In genomic region chr19:23492663-23493062, GRCm38 (mm10) we compare ENCODE assay signal across 19 mouse cellular contexts. TPM values are rescaled to one million over a fixed set of nuclear protein-coding genes. Genes with fewer than 3 reads are reported as not detected.
A peak's percentile ranks its signal among the peaks of the same experiment; 100 is the strongest.
DNase-seq lines count a peak whose midpoint lies in the region; ATAC-seq and TF ChIP-seq lines count a peak whose summit lies in the region.
"Had no signal": no experiment of that assay in that cellular context is flagged by ENCODE, and none has a peak within 500 bp of the region (broad histone marks: within the 10 kb centered on the region; RNA-seq: fewer than 3 reads in every experiment).

No protein-coding gene starts in this region.

- CTCF ChIA-PET in Patski (lab: Charles Lee), result interaction anchor here (1.4 kb wide), 1 partner anchor 31 kb away, joined by 3 read pairs; no protein-coding TSS in a partner anchor

- no peak overlapping the region for H3K9ac ChIP-seq in lung, postnatal 0 days (replicated peaks; ENCODE audit: low read depth)
- H3K9ac ChIP-seq in hindbrain, embryonic 14.5 days, result no peak overlapping the region
- H3K9ac ChIP-seq: liver, embryonic 14.5 days had no signal

- POLR2A ChIA-PET in Patski (lab: Charles Lee), result no interaction called here

- H3K4me2 ChIP-seq in lung, postnatal 0 days (replicated peaks; ENCODE audit: low read depth, low read length), result no peak overlapping the region
- no peak overlapping the region for H3K4me2 ChIP-seq in myocyte (ENCODE audit: low read depth)
- H3K4me2 ChIP-seq in hindbrain, embryonic 14.5 days (replicated peaks), result no peak overlapping the region

- peak; percentile 44 for ATAC-seq in lung, postnatal 0 days
- peak; percentile 67 for ATAC-seq in Patski
- peak; percentile 79 for ATAC-seq in granulocyte monocyte progenitor cell, adult 5-6 weeks (replicated peaks; ENCODE audit: poor library complexity, severe bottlenecking)
- no peak for ATAC-seq in hindbrain, embryonic 14.5 days (ENCODE audit: low FRiP score)
- ATAC-seq: forebrain, embryonic 16.5 days had no signal

- no peak for TF ChIP-seq POLR2A in myocyte (IDR thresholded peaks at IDR 0.05; ENCODE audit: insufficient read length, low read depth)

- in situ Hi-C loops in Patski (cut with MboI; ENCODE audit: low pct_unique_long_range_greater_than_20kb), result no loop called here

- TF ChIP-seq EP300 in lung, postnatal 0 days (IDR thresholded peaks at IDR 0.05), result no peak

- no peaks in the 10 kb centered on the region for H3K4me1 ChIP-seq in lung, postnatal 0 days (ENCODE audit: insufficient read depth, low read depth, low read length)
- H3K4me1 ChIP-seq in hindbrain, embryonic 14.5 days (replicated peaks; ENCODE audit: control insufficient read depth, insufficient read depth, low read length), result no peaks in the 10 kb centered on the region

- no peaks in the 10 kb centered on the region for H3K36me3 ChIP-seq in lung, postnatal 0 days (ENCODE audit: insufficient read depth, low read length)
- no peaks in the 10 kb centered on the region for H3K36me3 ChIP-seq in myocyte (ENCODE audit: control insufficient read depth, insufficient read depth)
- no peaks in the 10 kb centered on the region for H3K36me3 ChIP-seq in hindbrain, embryonic 14.5 days (replicated peaks; ENCODE audit: control insufficient read depth, insufficient read depth)

- H3K27me3 ChIP-seq in lung, postnatal 0 days (replicated peaks; ENCODE audit: insufficient read depth, low read length), result no peaks in the 10 kb centered on the region
- H3K27me3 ChIP-seq in Patski (peaks cover 40% of the 10 kb centered on the region), myocyte (ENCODE audit: control insufficient read depth, insufficient read depth, insufficient read length) (no peaks in the 10 kb centered on the region)
- H3K27me3 ChIP-seq in hindbrain, embryonic 14.5 days (ENCODE audit: control insufficient read depth, insufficient read depth, low read length), result no peaks in the 10 kb centered on the region

- no peaks in the 10 kb centered on the region for H3K9me3 ChIP-seq in lung, postnatal 0 days (ENCODE audit: low read length)
- H3K9me3 ChIP-seq in hindbrain, embryonic 14.5 days (ENCODE audit: control insufficient read depth, low read length), result no peaks in the 10 kb centered on the region

- H3K4me3 ChIP-seq in lung, postnatal 0 days (ENCODE audit: low read depth, low read length), result no peak overlapping the region
- no peak overlapping the region for H3K4me3 ChIP-seq in myocyte
- no peak overlapping the region for H3K4me3 ChIP-seq in hindbrain, embryonic 14.5 days (replicated peaks; ENCODE audit: low read length)
- H3K4me3 ChIP-seq: erythroblast, embryonic 14.5 days; gastrocnemius, adult 2 months; heart, adult 2 months had no signal

- peak; percentile 72 for DNase-seq in lung, postnatal 0 days (ENCODE audit: low spot score)
- DNase-seq in lung, postnatal 4 days, result no peak
- DNase-seq in Patski (ENCODE audit: low read depth, low spot score), result no peak
- DNase-seq in thymus, postnatal 14 days, result no peak
- no peak for DNase-seq in hindbrain, embryonic 14.5 days (ENCODE audit: low spot score)
- DNase-seq: adrenal gland, adult 8-10 months; cerebellum, adult 2 months; gastrocnemius, adult 2 months; heart, adult 2 months; kidney, adult 9 months; kidney, postnatal 4 days; midbrain, embryonic 14.5 days; right cerebral cortex, adult 18-20 months had no signal

- no peak for TF ChIP-seq CTCF in lung, postnatal 0 days (IDR thresholded peaks at IDR 0.05)
- TF ChIP-seq CTCF in Patski (IDR thresholded peaks at IDR 0.05), result no peak

- no peak overlapping the region for H3ac ChIP-seq in myocyte (ENCODE audit: control insufficient read depth, insufficient read length)

- H3K79me2 ChIP-seq in myocyte (ENCODE audit: control insufficient read depth, insufficient read depth), result no peaks in the 10 kb centered on the region

- no peak overlapping the region for H3K27ac ChIP-seq in lung, postnatal 0 days (ENCODE audit: low read length)
- no peak overlapping the region for H3K27ac ChIP-seq in hindbrain, embryonic 14.5 days
- H3K27ac ChIP-seq: gastrocnemius, adult 2 months; heart, adult 2 months; liver, embryonic 14.5 days had no signal

TF ChIP-seq in myocyte, 11 proteins besides CTCF, POLR2A, EP300 and RAD21:
- peak; percentile 1; the same call in 1 of the 2 replicates for TF ChIP-seq CEBPB (IDR thresholded peaks at IDR 0.05; ENCODE audit: insufficient read depth, poor library complexity, severe bottlenecking)
- TF ChIP-seq TCF3 (IDR thresholded peaks at IDR 0.05; ENCODE audit: insufficient read length, low read depth), result no peak
- TF ChIP-seq USF1 (IDR thresholded peaks at IDR 0.05; ENCODE audit: low read depth), result no peak
- no peak for TF ChIP-seq E2F4 (IDR thresholded peaks at IDR 0.05; ENCODE audit: insufficient read depth)
- TF ChIP-seq MAX (IDR thresholded peaks at IDR 0.05; ENCODE audit: low read depth), result no peak
- TF ChIP-seq MYOG (IDR thresholded peaks at IDR 0.05; ENCODE audit: control insufficient read depth in 1 of 3, insufficient read depth in 1 of 3, insufficient read length in 2 of 3, low read depth in 2 of 3), result no peak
- TF ChIP-seq SRF (IDR thresholded peaks at IDR 0.05; ENCODE audit: control insufficient read depth, insufficient read length, low read depth), result no peak

RNA-seq across cellular contexts. Expression of gene Mamdc2, which starts 44.4 kb away (rescaled TPM):
- polyA plus RNA-seq in lung, postnatal 0 days (2015; fragmentation: Nextera tagmentation; extraction: Ambion mirVana), result 12.8 and 13.8 TPM in 2 replicates
- polyA plus RNA-seq in Patski (2021) (not detected), myocyte (2012; fragmentation: generic; extraction: Trizol) (13.4 TPM)
- total RNA-seq in granulocyte monocyte progenitor cell, adult 5-6 weeks (2014; fragmentation: Nextera tagmentation), result not detected in 2 replicates
- 0.04 TPM in 1 of 2 replicates, not detected in the other for total RNA-seq in granulocyte monocyte progenitor cell, adult 5-6 weeks (2017)
- 1.6 and 1.8 TPM in 2 replicates for polyA plus RNA-seq in hindbrain, embryonic 14.5 days (2014; fragmentation: Nextera tagmentation; extraction: Ambion mirVana)
- total RNA-seq: neutrophil, adult 5-6 weeks had no signal
- polyA plus RNA-seq: erythroblast, embryonic 14.5 days had no signal
